Mouse (Mus musculus) embryo, embryonic 11 days (tissue): ENCODE results near the gene Gm16513.
"Not testable (repeated sequence)": the region's sequence is repeated elsewhere in the genome, so short reads cannot be mapped to it uniquely, and the experiment has no call there.

Source experiments
- DNase-seq: peaks from one replicate; pipeline ENCODE4 v3.0.0-alpha.2; 2015

The Gm16513 gene

GRCm38 (mm10) chr5:95182324-95182723 lies at the start of gene Gm16513:
Gene Gm16513 (plus strand): TSS chr5:95182624.
- not testable (repeated sequence) for DNase-seq
